Mouse (Mus musculus) left cerebral cortex, adult 2 months (tissue): Measurements from ENCODE around the gene Akap13. TPM values are rescaled to one million over a fixed set of nuclear protein-coding genes. Genes with fewer than 3 reads are reported as not detected.
"Not testable (repeated sequence)": the region's sequence is repeated elsewhere in the genome, so short reads cannot be mapped to it uniquely, and the experiment has no call there.

ENCODE experiments used
- DNase-seq, 2 experiments: peaks; one replicate each; pipeline ENCODE4 v3.0.0; 2021 to 2022; ENCODE audit warnings: low spot score in 2 of 2, mixed read lengths in 1 of 2; ENCODE audit errors: extremely low spot score in 1 of 2
- H3K27ac ChIP-seq: fragments of 200-600 bp; 2 replicates; pipeline ENCODE4 v1.8.1; 2022
- H3K4me3 ChIP-seq: fragments of 200-600 bp; 2 replicates; pipeline ENCODE4 v1.8.1; 2022
- CTCF ChIP-seq: fragments of 200-600 bp; IDR thresholded peaks from 2 replicates; pipeline ENCODE4 v1.8.1; 2022; ENCODE audit warnings: antibody characterized with exemption, mild to moderate bottlenecking, moderate library complexity
- intact Hi-C: fragments of 180-260 bp; cut with DNase I; formaldehyde crosslinking; loops from one replicate; pipeline ENCODE4 v1.15.1; 2025
- total RNA-seq, 2 experiments: library from RNA; stranded (reverse); gene quantifications; 2 replicates each; pipeline ENCODE4 v1.2.3; 2021

The Akap13 gene
- total RNA-seq, 2 experiments from 2014 or later: 26.8 to 28.7 TPM

DNA sequence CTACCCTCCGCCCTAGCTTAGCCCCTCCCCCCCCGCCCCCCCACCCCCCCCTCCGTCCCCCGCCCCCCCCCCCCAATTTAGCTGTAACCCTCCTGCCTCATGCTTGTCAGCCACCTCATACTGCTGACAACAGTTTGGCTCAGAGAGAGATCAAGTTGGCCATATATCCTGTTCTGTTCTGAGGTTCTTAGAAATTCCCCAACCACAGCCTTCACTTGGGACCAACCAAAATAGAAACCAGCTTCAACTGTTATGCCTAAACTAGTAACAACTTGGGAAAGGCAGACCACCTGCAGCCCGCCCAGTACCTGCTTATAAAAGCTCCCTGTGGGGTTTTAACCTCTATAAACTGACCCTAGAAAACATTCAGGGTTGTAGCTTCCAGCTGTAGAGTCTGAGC is 325.5 kb downstream of the Akap13 start:
- Histone ChIP-seq H3K4me3 (no peak overlapping the region), H3K27ac (no peak overlapping the region)
- intact Hi-C loops: no loop called here
- no peak for TF ChIP-seq CTCF
- DNase-seq: no peak

DNA sequence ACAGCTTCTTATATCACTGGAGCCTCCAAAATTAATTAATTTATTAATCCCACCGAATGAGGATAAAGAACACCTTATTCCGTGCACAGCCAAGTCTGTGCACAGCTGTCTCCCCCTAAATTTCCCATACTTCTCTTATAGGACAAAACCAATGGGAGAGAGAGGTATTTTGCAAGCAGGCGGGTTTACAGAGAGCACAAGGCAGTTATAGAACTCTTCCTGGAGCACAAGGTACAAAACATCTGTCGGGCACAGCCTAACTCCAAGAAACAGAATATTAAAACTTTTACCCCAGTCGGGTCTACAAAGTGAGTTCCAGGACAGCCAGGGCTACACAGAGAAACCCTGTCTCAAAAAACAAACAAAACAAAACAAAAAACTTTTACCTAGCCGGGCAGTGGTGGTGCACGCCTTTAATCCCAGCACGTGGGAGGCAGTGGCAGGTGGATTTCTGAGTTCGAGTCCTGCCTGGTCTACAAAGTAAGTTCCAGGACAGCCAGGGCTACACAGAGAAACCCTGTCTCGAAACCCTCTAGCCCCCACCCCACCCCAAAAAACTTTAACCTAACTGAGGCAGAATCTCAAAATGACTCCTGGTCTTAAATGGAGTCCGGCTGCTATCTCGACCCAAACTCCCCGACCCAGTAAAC is 326.1 kb downstream of the Akap13 start:
- H3K4me3 ChIP-seq: peak overlapping the region; percentile 53
- intact Hi-C loops: no loop called here
- no peak for DNase-seq
- no peak for TF ChIP-seq CTCF
- no peak overlapping the region for H3K27ac ChIP-seq

DNA sequence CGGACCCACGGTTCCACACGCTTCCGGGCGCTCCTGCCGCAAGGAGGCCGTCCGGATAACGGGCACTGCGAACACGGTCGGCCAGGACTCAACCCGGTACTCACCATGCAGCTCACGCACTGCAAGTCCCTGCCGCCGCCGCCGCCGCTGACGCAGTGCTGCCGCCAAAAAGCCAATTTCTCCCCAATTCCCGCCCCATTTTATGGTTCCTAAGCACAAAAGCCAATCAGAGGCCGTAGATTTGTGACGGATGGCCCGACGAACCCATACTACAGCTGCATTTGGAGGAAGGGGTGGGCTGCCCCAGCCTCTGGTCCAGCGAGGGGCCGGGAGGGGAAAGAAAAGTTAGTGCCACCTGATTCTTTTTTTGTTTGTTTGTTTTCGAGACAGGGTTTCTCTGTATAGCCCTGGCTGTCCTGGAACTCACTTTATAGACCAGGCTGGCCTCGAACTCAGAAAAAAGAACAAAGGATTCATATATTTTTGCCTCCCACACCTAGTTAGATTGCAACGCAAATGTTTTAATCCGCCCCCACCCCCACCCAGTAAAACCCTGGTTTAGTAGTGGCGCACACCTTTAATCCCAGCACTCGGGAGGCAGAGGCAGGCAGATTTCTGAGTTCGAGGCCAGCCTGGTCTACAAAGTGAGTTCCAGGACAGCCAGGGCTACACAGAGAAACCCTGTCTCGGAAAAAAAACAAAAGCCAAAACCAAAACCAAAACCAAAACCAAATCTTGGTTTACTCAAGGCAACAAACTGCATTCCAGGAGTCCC is 326.8 kb downstream of the Akap13 start:
- peak; percentile 75 to 79 for DNase-seq
- peak overlapping the region; percentile 53 for H3K4me3 ChIP-seq
- peak; percentile 2; the same call in 1 of the 2 replicates for TF ChIP-seq CTCF
- intact Hi-C loops: no loop called here
- no peak overlapping the region for H3K27ac ChIP-seq

DNA sequence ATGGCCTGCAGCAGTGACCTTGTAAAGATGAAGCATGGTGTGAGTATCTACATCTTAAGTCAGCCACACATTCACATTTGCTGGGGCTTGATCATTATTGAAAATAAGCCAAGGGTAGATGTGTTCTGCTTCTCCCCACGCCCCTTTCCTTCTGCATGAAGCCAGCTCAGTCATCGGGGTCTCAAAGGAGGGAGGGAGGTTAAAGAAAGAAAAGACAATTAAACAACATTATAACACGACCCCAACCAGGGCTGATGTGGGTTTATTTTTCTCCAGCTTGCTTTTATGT is 327.3 kb downstream of the Akap13 start:
- Histone ChIP-seq H3K27ac (no peak overlapping the region), H3K4me3 (no peak overlapping the region)
- intact Hi-C loops: no loop called here
- no peak for DNase-seq
- TF ChIP-seq CTCF: no peak

DNA sequence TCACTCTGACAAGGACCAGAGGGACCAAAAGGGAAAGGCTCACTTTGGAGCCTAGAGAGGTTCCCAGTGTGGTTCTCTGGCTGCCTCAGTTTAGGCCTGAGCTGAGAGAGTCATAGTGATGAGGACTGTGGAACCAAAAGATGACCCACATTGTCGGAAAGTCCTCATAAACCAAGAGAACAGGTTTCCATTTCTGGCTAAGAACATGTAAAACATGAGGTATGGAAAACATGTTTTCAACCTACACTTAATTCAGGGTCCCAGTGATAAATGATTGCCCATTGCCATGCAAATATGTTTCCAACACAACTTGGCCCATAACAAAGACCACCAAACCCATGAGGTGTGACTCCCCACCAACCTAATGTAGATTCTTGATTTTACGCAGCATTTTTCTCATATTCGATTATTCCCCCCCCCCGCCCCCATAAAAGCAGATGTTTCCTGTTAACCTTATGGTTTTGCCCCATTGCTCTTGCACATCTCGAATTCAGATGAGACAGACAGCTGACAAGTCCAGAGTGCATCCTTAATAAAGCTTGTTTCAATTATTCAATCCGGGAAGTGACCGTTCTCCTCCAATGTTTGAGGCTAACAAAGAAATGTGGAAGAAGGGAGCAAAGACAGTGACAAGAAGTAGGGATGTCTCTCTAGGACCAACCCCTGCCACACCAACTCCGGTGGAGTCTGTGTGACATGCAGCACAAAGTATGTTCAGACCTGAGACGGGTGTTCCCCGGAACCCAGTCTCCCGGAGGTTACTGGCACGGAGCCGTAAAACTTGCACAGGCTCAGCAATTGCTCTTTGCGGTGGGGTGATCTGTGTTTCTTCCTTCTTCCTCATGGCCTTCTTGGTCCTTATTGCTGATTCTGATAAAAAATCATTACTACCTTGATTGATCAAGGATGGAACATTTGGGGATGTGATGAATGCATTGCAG is 330.3 kb downstream of the Akap13 start:
- intact Hi-C loops: loop anchor here (2.0 kb wide), 1 partner anchor 51 kb away; no protein-coding TSS in a partner anchor
- TF ChIP-seq CTCF: no peak
- no peak overlapping the region for H3K4me3 ChIP-seq
- H3K27ac ChIP-seq: no peak overlapping the region
- no peak for DNase-seq

DNA sequence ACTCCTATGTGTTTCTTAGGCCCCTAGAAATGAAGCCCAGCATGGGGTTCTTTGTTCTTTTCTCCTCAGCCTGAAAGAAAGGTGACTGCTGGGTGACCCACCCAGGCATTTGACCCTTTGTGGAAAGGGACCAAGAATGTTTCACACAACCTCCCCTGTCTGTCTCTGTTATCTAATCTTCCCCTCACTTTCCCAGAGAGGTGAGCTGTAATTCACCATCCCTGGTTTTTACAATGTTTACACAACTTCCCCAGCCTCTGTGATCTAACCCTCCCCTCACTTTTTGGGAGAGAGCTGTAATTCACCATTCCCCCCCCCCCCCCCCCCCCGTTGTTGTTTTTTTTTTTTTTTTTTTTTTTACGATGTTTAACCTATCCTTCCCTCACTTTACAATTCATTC is 331.5 kb downstream of the Akap13 start:
- DNase-seq: no peak
- intact Hi-C loops: loop anchor here (2.0 kb wide), 1 partner anchor 50 kb away; no protein-coding TSS in a partner anchor
- no peak overlapping the region for H3K4me3 ChIP-seq
- no peak for TF ChIP-seq CTCF
- no peak overlapping the region for H3K27ac ChIP-seq

DNA sequence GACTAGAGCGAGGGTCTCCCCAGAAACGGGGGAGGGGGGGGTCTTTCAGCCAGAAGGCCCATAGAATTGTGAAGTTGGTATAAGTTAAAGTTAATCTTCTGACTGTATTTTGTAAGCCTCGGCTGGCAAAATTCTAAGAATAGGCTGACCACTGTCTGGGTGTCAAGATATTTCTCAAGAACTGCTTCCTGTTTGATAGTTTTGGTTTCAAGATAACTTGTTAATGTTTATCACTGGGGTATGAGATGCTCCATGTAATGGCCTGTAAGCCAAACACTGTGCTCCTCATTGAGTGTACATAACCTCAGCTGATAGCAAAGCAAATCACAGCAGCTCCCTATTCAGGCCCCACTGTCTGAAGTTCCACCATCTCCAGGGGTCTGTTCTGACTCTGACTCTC is 332.0 kb downstream of the Akap13 start:
- Histone ChIP-seq H3K27ac (no peak overlapping the region), H3K4me3 (no peak overlapping the region)
- intact Hi-C loops: loop anchor here (2.0 kb wide), 1 partner anchor 49 kb away; no protein-coding TSS in a partner anchor
- no peak for DNase-seq
- TF ChIP-seq CTCF: no peak

DNA sequence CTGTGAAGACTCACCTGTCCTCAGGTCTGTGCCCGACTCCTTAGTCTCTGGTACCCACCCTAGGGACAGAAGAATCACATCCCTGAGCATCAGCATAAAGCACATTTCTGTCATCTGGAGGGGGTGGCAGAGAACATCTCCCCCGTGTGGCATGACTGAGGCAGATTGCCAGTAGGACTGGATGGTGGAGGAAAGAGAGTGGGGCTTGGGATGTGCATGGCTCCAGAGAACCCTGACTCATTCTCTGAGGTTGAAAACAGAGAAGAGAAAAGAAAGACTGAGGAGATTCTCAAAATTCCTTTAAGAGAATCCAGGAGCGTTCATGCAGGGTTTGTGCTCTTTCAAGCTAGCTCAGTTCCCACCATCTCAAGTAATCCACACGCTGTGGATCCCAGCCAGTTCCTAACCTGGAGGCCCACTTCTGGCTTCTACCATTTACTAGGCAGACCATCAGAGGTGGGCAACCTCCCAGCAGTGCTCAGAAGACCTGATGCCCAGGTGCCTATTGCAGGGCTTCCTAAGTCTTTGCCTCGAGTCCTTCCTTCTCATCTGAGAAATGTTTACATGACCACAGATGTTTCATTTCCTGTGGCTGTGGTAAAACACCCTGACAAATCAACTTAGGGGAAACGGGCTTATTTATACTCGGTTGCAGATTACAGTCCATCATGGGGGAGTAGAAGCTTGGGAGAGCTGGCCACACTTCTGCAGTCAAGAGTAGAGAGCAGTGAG is 332.9 kb downstream of the Akap13 start:
- H3K27ac ChIP-seq, DNase-seq, H3K4me3 ChIP-seq, intact Hi-C loops: not testable (repeated sequence)

DNA sequence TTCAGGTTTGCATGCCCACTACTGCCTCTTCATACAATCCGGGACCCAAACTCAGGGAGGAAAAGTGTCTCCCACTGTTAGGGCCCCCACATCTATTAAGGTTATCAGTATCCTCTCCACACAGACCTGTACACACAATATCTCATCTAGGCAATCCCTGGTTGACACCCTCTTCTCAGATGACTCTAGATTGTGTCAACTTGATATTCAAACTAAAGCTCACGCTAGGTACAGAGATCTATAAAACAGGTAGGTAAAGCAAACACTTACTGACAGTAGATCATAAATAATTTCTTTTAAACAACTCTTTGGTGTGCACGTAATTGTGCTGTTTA is 333.4 kb downstream of the Akap13 start:
- H3K27ac ChIP-seq, H3K4me3 ChIP-seq, DNase-seq, intact Hi-C loops: not testable (repeated sequence)

DNA sequence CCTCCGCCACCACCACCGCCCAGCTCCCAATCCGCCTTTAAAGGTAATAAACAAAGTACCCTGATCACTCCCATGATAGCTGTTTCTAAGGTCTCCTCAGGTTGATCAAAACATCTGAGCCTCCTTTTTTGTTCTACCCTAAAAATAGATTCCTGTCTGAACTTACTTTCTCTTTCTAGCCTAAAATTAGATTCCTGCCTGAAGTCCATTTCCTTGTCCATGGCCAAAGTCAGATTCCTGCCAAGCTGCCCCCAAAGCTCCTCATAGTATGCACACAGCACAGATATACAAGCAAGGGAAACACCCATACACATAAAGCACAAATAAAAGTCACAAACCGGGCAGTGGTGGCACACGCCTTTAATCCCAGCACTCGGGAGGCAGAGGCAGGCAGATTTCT is 334.4 kb downstream of the Akap13 start:
- intact Hi-C loops: no loop called here
- DNase-seq: no peak
- TF ChIP-seq CTCF: no peak
- no peak overlapping the region for H3K4me3 ChIP-seq
- H3K27ac ChIP-seq: no peak overlapping the region

DNA sequence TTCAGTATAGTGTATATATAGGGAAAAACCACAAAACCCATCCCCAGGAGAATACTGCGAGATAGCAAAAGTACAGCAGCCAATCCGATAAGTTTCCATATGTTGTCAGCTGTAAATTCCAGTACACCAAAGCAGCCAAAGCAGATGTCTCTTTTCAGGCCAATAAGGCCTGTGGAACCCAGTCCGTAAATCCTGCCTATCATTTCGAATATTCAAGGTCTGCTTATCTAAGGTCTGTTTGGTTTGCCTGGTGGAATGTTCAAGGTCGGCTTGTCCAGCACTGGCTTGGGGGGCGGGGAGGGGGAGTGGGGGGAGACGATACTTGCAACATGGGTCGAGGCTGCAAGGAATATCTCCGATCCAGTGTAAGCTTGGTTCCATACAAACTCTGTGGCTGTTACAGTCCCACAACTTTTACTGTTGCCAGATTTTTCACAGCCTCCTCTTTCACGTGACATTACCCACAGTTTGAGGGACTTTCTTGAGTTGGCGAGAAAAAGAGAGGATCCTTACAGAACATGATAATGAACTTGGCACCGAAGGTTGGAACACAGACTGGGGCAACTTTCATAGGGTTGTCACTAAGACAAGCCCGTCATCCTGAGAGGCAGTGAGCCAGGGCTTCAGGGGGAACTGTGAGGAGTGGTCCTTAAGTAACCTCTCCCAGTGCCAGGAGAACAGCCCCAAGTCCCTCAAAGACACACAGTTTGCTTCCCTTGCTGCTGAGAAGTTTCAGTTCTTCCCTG is 335.9 kb downstream of the Akap13 start:
- H3K27ac ChIP-seq, H3K4me3 ChIP-seq, DNase-seq, intact Hi-C loops: not testable (repeated sequence)
